Mouse (Mus musculus) testis, adult 2 months (tissue): ENCODE measurements around the gene Usp46.

Source experiments
- CTCF ChIP-seq: fragments of 200-500 bp; IDR thresholded peaks from 2 replicates; pipeline ENCODE4 v1.5.1; 2012; ENCODE audit warnings: low read depth, mild to moderate bottlenecking, inconsistent platforms, low read length, moderate library complexity; ENCODE audit not compliant: control insufficient read depth, insufficient read depth, insufficient replicate concordance
- POLR2A ChIP-seq: fragments of 200-500 bp; IDR thresholded peaks from 2 replicates; pipeline ENCODE4 v1.6.1; 2012; ENCODE audit warnings: low read depth, mild to moderate bottlenecking, inconsistent platforms, low read length, moderate library complexity; ENCODE audit not compliant: control insufficient read depth

DNA sequence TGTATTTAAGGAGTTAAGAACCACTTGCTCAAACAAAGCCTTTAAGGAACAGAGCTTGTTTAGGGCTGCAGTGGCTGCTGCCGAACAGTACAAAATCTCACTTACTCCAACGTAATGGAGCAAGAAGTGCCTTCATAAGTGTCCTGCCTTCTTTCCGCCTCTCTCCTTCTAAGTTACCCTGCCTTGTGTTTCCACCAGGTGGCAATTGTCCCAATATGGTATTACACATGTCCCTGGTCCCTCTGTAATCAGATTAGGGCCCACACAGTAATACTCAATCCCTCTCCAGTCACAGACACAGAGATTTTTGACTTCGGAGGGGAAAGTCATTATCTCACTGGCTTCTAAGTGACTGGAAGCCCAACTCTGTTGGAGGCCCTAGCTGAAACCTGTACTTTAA is 34.1 kb downstream of the Usp46 start:
- TF ChIP-seq CTCF (no peak), POLR2A (no peak)
